Mouse (Mus musculus) cerebellum, postnatal 36 days (tissue): ENCODE results near the gene Apoa1.

Source experiments
- DNase-seq, 2 experiments: peaks; one replicate each; pipeline ENCODE4 v3.0.0; 2021 to 2022; ENCODE audit warnings: mixed read lengths in 2 of 2

The Apoa1 gene

DNA sequence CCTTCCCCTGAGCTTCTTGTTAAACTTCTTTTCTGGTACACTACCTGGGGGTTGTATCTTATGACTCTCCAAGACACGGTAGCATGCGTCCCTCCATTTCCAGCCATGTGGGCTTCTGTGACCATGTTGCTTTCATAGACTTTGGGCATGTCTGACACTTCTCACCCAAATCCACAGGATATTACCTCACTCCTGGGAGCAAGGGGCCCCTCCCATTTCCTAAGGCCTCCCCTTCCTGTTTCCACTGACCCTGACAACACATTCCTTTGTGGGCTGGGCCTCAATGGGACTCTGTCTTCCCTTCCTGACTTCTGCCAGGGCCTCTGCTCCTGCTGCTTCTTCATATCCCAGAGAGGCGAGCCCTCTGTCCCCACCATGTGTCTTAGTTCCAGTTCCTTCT is 29.2 kb downstream of the Apoa1 start:
- no peak for DNase-seq

DNA sequence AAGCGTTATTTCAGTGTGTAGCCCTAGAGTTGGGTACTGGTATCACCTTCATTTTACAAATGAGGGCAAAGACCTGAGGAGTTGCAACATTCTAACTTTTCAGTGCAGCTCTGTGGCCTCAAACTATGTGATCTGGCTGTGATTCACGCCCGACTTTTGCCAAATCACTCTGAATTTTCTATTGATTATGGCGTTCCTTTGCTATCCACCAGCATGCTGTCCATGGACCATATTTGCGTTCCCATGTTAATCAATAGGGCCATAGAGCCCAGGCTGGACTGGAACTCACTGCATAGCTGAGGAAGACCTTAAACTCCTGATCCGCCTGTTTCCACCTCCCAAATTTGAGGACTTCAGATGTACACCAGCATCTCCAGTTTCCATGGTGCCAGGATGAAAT is 30.7 kb downstream of the Apoa1 start:
- DNase-seq, result no peak

GRCm38 (mm10) chr9:46261131-46261530 is 32.8 kb downstream of the Apoa1 start:
- no peak for DNase-seq

GRCm38 (mm10) chr9:46268343-46268873 is 40.0 kb downstream of the Apoa1 start, which contains the start of gene Apoa5:
Gene Apoa5 (plus strand): TSS chr9:46268633.
- DNase-seq, result no peak

DNA sequence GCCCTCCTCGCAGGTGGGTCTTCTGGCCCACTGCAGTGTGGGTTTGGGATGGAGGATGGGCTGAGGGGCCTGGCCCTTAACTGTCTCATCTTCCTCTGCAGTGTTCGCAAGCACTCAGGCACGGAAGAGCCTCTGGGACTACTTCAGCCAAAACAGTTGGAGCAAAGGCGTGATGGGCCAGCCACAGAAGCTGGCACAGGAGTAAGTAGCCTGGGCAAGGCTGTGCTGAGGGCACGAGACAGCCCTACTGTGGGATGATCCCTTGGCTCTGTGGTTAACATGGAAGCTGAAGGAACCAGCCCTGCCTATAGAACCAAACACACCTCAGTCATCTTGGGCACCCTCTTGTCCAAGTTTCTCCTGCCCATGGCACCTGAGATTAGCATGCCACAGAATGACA is 40.7 kb downstream of the Apoa1 start:
- DNase-seq, result no peak

GRCm38 (mm10) chr9:46270782-46271181 is 42.4 kb downstream of the Apoa1 start:
- no peak for DNase-seq

DNA sequence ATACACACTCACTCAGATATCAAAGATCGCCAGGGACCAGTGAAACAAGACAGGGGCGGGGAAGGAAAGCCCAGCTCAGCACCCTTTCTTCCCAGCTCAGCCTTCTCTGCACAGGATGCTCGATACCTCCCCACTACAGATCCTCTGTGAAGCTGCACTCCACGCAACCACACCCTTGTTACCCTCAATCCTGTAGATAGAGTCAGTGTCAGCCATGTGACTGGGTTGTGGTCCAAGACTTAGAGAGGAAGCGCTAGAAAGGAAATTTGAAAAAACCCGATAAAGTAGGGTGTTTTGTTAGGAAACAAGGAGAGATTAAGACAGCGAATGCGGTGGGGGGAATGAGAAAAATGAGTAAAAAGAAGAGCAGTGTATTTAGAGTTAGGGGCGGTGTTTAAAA is 43.7 kb downstream of the Apoa1 start:
- DNase-seq, result no peak

DNA sequence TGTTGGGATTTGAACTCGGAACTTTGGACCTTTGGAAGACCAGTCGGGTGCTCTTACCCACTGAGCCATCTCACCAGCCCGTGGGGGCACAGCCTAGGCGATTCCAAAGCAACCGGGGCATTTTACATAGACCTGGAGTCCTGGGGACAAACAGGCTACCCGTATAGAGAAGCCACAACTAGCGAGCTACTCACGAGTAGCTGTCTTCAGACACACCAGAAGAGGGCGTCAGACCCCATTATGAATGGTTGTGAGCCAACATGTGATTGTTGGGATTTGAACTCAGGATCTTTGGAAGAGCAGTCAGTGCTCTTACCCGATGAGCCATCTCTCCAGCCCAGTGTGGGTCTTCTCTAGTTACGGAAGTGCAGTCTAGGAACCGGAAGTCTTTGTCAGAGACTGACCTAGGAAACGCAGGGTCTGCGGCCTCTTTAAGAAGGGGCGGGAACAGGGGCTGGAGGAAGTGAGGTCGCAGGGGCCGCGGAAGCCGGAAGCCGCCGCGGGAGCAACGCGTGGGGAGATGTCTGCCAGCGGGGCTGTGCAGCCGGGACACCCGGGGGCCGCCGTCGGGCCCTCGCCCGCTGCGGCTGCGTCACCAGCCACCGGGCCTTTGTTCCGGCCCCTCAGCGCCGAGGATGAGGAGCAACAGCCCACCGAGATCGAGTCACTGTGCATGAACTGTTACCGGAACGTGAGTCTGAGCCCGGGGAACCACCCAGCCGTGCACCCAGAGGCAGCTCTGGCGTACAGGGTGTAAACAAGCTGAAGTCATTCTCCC is 44.5 kb downstream of the Apoa1 start, which contains the start of gene Zpr1:
TSS of gene Zpr1 (plus strand) at position 388 of the 778 bp plus-strand sequence.
- peak; percentile 83 to 84 for DNase-seq

- DNase-seq, result no peak
These were observed 46.1 kb downstream of the Apoa1 start for GRCm38 (mm10) chr9:46274494-46274893.
